Mouse (Mus musculus): ENCODE measurements at regions not wholly inside any gene's neighbourhood (a gene's known extent, or its start where the extent isn't known, plus 50 kb on each side); places are given as distances from the start of the nearest gene placed in this dataset.

DNA sequence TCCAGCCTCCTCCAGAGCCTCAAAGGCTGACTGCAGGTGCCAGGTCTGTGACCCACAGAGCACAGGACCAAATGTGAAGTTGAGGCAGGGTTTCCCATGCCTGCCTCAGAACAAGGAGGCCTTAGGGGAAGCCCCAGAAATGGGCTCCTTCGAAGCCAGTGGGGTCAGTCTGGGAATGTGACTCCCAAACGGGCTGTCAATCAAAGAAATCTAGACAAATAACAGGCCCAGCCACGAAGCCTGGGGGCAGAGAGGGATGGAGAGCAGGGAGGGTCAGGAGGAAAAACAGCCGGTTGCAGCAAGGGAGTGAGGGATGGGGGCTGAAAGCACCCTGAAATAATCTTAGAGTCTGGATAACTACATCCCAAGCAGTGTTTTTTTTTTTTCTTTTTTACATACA lies 50.4 kb upstream of the Pkdcc start:
- Histone ChIP-seq H3K36me3 (replicated peaks; ENCODE audit: control insufficient read depth, insufficient read depth) (no peaks in the 10 kb centered on the region), H3K9me3 (ENCODE audit: control insufficient read depth, low read length) (no peaks in the 10 kb centered on the region), H3K9ac (no peak overlapping the region), H3K4me3 (replicated peaks; ENCODE audit: low read length) (no peak overlapping the region), H3K27me3 (ENCODE audit: control insufficient read depth, insufficient read depth, low read length) (no peaks in the 10 kb centered on the region), H3K27ac (no peak overlapping the region), H3K4me1 (replicated peaks; ENCODE audit: control insufficient read depth, insufficient read depth, low read length) (peaks cover 9% of the 10 kb centered on the region; the same call in 1 of the 2 replicates), H3K4me2 (replicated peaks) (no peak overlapping the region)
- ATAC-seq (ENCODE audit: low FRiP score) (no peak), DNase-seq (ENCODE audit: low spot score) (no peak)
- 17% methylated on average over 4 of the region's 4 CpGs for WGBS

DNA sequence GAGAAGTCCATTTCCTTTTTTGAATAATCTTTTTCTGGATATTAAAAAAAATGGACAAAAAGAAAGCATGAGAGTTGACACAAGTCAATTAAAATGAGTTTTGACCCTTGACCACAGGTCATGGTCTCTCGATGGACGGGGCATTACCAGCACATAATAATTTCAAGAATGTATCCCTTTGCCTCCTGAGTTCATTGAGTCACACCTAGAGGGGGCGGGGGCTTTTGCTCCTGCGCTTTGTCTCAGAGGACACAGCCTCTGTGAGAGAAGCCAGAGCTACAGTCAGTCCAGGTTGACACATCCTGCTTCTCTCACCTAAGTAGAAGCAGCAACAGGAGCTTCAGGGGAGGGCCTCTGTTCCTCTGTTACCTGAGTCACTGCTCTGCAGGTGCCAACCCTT lies 50.0 kb upstream of the Pkdcc start:
- 59% methylated on average over 4 of the region's 4 CpGs for WGBS
- ATAC-seq (ENCODE audit: low FRiP score) (no peak), DNase-seq (ENCODE audit: low spot score) (no peak)
- Histone ChIP-seq H3K4me1 (replicated peaks; ENCODE audit: control insufficient read depth, insufficient read depth, low read length) (peaks cover 9% of the 10 kb centered on the region; the same call in 1 of the 2 replicates), H3K27ac (no peak overlapping the region), H3K9ac (no peak overlapping the region), H3K4me2 (replicated peaks) (no peak overlapping the region), H3K36me3 (replicated peaks; ENCODE audit: control insufficient read depth, insufficient read depth) (no peaks in the 10 kb centered on the region), H3K9me3 (ENCODE audit: control insufficient read depth, low read length) (no peaks in the 10 kb centered on the region), H3K27me3 (ENCODE audit: control insufficient read depth, insufficient read depth, low read length) (no peaks in the 10 kb centered on the region), H3K4me3 (replicated peaks; ENCODE audit: low read length) (no peak overlapping the region)

Measured in hindbrain, embryonic 14.5 days (tissue).